Mouse (Mus musculus) CH12.LX (cell line): ENCODE results near the gene Slc22a15.

Experiments
- EP300 ChIP-seq: IDR thresholded peaks from 2 replicates; pipeline ENCODE4 v1.6.1; 2011; ENCODE audit warnings: low read length, improper control_type of control experiment
- ZC3H11A ChIP-seq: IDR thresholded peaks from 2 replicates; pipeline ENCODE4 v1.6.1; 2012; ENCODE audit warnings: low read depth, mild to moderate bottlenecking, inconsistent platforms, low read length, improper control_type of control experiment
- ZNF384 ChIP-seq: IDR thresholded peaks from 2 replicates; pipeline ENCODE4 v1.6.1; 2012; ENCODE audit warnings: low read depth, low read length, improper control_type of control experiment, inconsistent platforms

- TF ChIP-seq ZNF384, result no peak
- no peak for TF ChIP-seq ZC3H11A
- TF ChIP-seq EP300, result no peak
Measured at GRCm38 (mm10) chr3:101966825-101967558, 42.7 kb upstream of the Slc22a15 start.
